29 mouse cellular contexts compared by ENCODE assay signal in the genomic region with DNA sequence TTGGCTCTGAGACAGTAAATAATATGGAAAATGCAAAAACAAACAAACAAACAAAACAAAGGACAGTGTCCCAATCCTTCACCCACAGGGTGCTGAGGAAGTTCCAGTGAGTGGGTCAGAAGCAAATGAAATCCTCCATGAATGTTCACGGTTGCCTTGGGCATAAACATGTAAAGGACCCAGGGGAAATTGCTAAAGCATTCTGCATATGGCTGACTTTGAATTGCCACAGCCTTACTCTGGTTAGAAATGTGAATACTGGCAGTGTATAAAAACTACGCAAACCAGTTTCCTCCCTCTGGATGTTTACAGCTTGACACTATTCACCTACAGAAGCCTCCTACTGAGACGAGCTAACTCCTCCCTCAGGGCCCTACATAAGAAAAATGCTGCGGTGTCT. TPM values are rescaled to one million over a fixed set of nuclear protein-coding genes. Genes with fewer than 3 reads are reported as not detected.
A peak's percentile ranks its signal among the peaks of the same experiment; 100 is the strongest.
DNase-seq lines count a peak whose midpoint lies in the region; ATAC-seq and TF ChIP-seq lines count a peak whose summit lies in the region.
"Had no signal": no experiment of that assay in that cellular context is flagged by ENCODE, and none has a peak within 500 bp of the region (broad histone marks: within the 10 kb centered on the region; RNA-seq: fewer than 3 reads in every experiment).

No protein-coding gene starts in this region.

- ATAC-seq in midbrain, embryonic 14.5 days (ENCODE audit: low FRiP score, low TSS enrichment) = peak; percentile 28; the same call in 1 of the 2 replicates
- peak; percentile 56 for ATAC-seq in hindbrain, embryonic 15.5 days (ENCODE audit: low FRiP score, low read depth)
- no peak for ATAC-seq in midbrain, postnatal 0 days (ENCODE audit: low FRiP score)
- no peak for ATAC-seq in megakaryocyte progenitor cell, adult 5-6 weeks (replicated peaks; ENCODE audit: poor library complexity)
- ATAC-seq in forebrain, embryonic 11.5 days (replicated peaks; ENCODE audit: low FRiP score) = no peak
- ATAC-seq: CD4-positive, CD25-positive, alpha-beta regulatory T cell, adult 4 months; forebrain, embryonic 15.5 days; liver, embryonic 12.5 days; liver, postnatal 0 days had no signal

- H3K27me3 ChIP-seq in midbrain, embryonic 14.5 days (ENCODE audit: control insufficient read depth, insufficient read depth, low read length) = no peaks in the 10 kb centered on the region
- no peaks in the 10 kb centered on the region for H3K27me3 ChIP-seq in midbrain, embryonic 10.5 days (ENCODE audit: low read depth, poor library complexity, severe bottlenecking)
- no peaks in the 10 kb centered on the region for H3K27me3 ChIP-seq in hindbrain, embryonic 15.5 days
- no peaks in the 10 kb centered on the region for H3K27me3 ChIP-seq in midbrain, postnatal 0 days (ENCODE audit: insufficient read depth, low read length)
- no peaks in the 10 kb centered on the region for H3K27me3 ChIP-seq in forebrain, embryonic 11.5 days (ENCODE audit: control insufficient read depth, insufficient read depth, low read length)
- H3K27me3 ChIP-seq: embryonic facial prominence, embryonic 12.5 days; forebrain, embryonic 15.5 days; liver, embryonic 12.5 days; megakaryocyte, embryonic 14.5 days had no signal

- H3K4me2 ChIP-seq in midbrain, embryonic 14.5 days (ENCODE audit: low read length) = no peak overlapping the region
- H3K4me2 ChIP-seq in hindbrain, embryonic 15.5 days = no peak overlapping the region
- no peak overlapping the region for H3K4me2 ChIP-seq in midbrain, postnatal 0 days (ENCODE audit: low read depth, low read length, poor library complexity, severe bottlenecking)
- no peak overlapping the region for H3K4me2 ChIP-seq in forebrain, embryonic 11.5 days (ENCODE audit: low read depth, low read length, severe bottlenecking)
- H3K4me2 ChIP-seq: embryonic facial prominence, embryonic 12.5 days; forebrain, embryonic 15.5 days; heart, embryonic 11.5 days; liver, embryonic 12.5 days had no signal

- H3K4me3 ChIP-seq in midbrain, embryonic 14.5 days (replicated peaks; ENCODE audit: low read depth, low read length) = no peak overlapping the region
- no peak overlapping the region for H3K4me3 ChIP-seq in midbrain, embryonic 10.5 days
- H3K4me3 ChIP-seq in hindbrain, embryonic 15.5 days = no peak overlapping the region
- H3K4me3 ChIP-seq in midbrain, postnatal 0 days (ENCODE audit: low read depth, low read length) = no peak overlapping the region
- no peak overlapping the region for H3K4me3 ChIP-seq in forebrain, embryonic 11.5 days (ENCODE audit: low read depth, low read length)
- H3K4me3 ChIP-seq: embryonic facial prominence, embryonic 12.5 days; forebrain, embryonic 15.5 days; liver, embryonic 12.5 days; megakaryocyte, embryonic 14.5 days had no signal

- no peaks in the 10 kb centered on the region for H3K36me3 ChIP-seq in midbrain, embryonic 14.5 days (ENCODE audit: control insufficient read depth, insufficient read depth, low read length)
- no peaks in the 10 kb centered on the region for H3K36me3 ChIP-seq in midbrain, embryonic 10.5 days
- no peaks in the 10 kb centered on the region for H3K36me3 ChIP-seq in hindbrain, embryonic 15.5 days
- no peaks in the 10 kb centered on the region for H3K36me3 ChIP-seq in midbrain, postnatal 0 days (ENCODE audit: insufficient read depth, low read length)
- no peaks in the 10 kb centered on the region for H3K36me3 ChIP-seq in forebrain, embryonic 11.5 days (ENCODE audit: control insufficient read depth, insufficient read depth, low read length)
- H3K36me3 ChIP-seq: embryonic facial prominence, embryonic 12.5 days; forebrain, embryonic 15.5 days; liver, embryonic 12.5 days had no signal

- H3K4me1 ChIP-seq in midbrain, embryonic 14.5 days (ENCODE audit: control insufficient read depth, insufficient read depth, low read length) = no peaks in the 10 kb centered on the region
- H3K4me1 ChIP-seq in midbrain, embryonic 10.5 days = no peaks in the 10 kb centered on the region
- H3K4me1 ChIP-seq in hindbrain, embryonic 15.5 days (replicated peaks) = no peaks in the 10 kb centered on the region
- H3K4me1 ChIP-seq in midbrain, postnatal 0 days (ENCODE audit: insufficient read depth, low read length) = no peaks in the 10 kb centered on the region
- H3K4me1 ChIP-seq in forebrain, embryonic 11.5 days (replicated peaks; ENCODE audit: control insufficient read depth, insufficient read depth, low read length) = no peaks in the 10 kb centered on the region
- H3K4me1 ChIP-seq: embryonic facial prominence, embryonic 12.5 days; forebrain, embryonic 15.5 days; liver, embryonic 12.5 days had no signal

- peak; percentile 44 for DNase-seq in midbrain, embryonic 14.5 days
- DNase-seq in midbrain, embryonic 10.5 days (ENCODE audit: low spot score) = no peak
- peak; percentile 24 for DNase-seq in midbrain, postnatal 0 days (ENCODE audit: low spot score)
- DNase-seq in forebrain, embryonic 11.5 days (ENCODE audit: low spot score) = no peak
- no peak for DNase-seq in spleen, adult 18-20 months
- DNase-seq: adrenal gland, adult 2 months; cerebellum, adult 9-10 months; embryo, embryonic 11 days; gastrocnemius, postnatal 25 days; heart, adult 11 months; heart, postnatal 36 days; kidney, adult 8-10 months; kidney, postnatal 4 days; left cerebral cortex, postnatal 4 days; liver, postnatal 0 days; lung, postnatal 36 days; thymus, postnatal 4 days had no signal

- no peak for TF ChIP-seq CTCF in midbrain, postnatal 0 days (IDR thresholded peaks at IDR 0.05)

- H3K9ac ChIP-seq in midbrain, embryonic 14.5 days (replicated peaks; ENCODE audit: low read length) = no peak overlapping the region
- H3K9ac ChIP-seq in hindbrain, embryonic 15.5 days = no peak overlapping the region
- no peak overlapping the region for H3K9ac ChIP-seq in midbrain, postnatal 0 days (replicated peaks; ENCODE audit: low read length, poor library complexity, severe bottlenecking)
- H3K9ac ChIP-seq in forebrain, embryonic 11.5 days (ENCODE audit: low read length) = no peak overlapping the region
- H3K9ac ChIP-seq: embryonic facial prominence, embryonic 12.5 days; forebrain, embryonic 15.5 days; liver, embryonic 12.5 days; liver, postnatal 0 days had no signal

- peak overlapping the region; percentile 49; the same call in 1 of the 2 replicates for H3K27ac ChIP-seq in midbrain, embryonic 14.5 days (replicated peaks; ENCODE audit: low read depth, low read length)
- H3K27ac ChIP-seq in midbrain, embryonic 10.5 days (replicated peaks) = no peak overlapping the region
- peak overlapping the region; percentile 69 for H3K27ac ChIP-seq in hindbrain, embryonic 15.5 days (replicated peaks)
- no peak overlapping the region for H3K27ac ChIP-seq in midbrain, postnatal 0 days (ENCODE audit: low read depth, low read length)
- H3K27ac ChIP-seq in forebrain, embryonic 11.5 days (ENCODE audit: low read depth, low read length) = no peak overlapping the region
- H3K27ac ChIP-seq: embryonic facial prominence, embryonic 12.5 days; forebrain, embryonic 15.5 days; kidney, postnatal 0 days; liver, embryonic 12.5 days had no signal

- no peaks in the 10 kb centered on the region for H3K9me3 ChIP-seq in midbrain, embryonic 14.5 days (ENCODE audit: control insufficient read depth, low read length)
- H3K9me3 ChIP-seq in midbrain, embryonic 10.5 days (replicated peaks) = no peaks in the 10 kb centered on the region
- no peaks in the 10 kb centered on the region for H3K9me3 ChIP-seq in hindbrain, embryonic 15.5 days
- H3K9me3 ChIP-seq in midbrain, postnatal 0 days (ENCODE audit: low read length) = no peaks in the 10 kb centered on the region
- H3K9me3 ChIP-seq in forebrain, embryonic 11.5 days (ENCODE audit: control insufficient read depth, low read length) = no peaks in the 10 kb centered on the region
- H3K9me3 ChIP-seq: embryonic facial prominence, embryonic 12.5 days; forebrain, embryonic 15.5 days; liver, embryonic 12.5 days; megakaryocyte, embryonic 14.5 days had no signal

- 55% methylated on average over 4 of the region's 4 CpGs for WGBS in midbrain, embryonic 14.5 days
- 77% methylated on average over 4 of the region's 4 CpGs for WGBS in midbrain, embryonic 10.5 days
- 55% methylated on average over 4 of the region's 4 CpGs for WGBS in hindbrain, embryonic 15.5 days
- WGBS in midbrain, postnatal 0 days = 59% methylated on average over 4 of the region's 4 CpGs
- WGBS in forebrain, embryonic 11.5 days = 70% methylated on average over 4 of the region's 4 CpGs

RNA-seq across cellular contexts. Expression of a gene that starts 54.9 kb away (rescaled TPM):
- 5.2 and 5.7 TPM in 2 replicates for polyA plus RNA-seq in midbrain, embryonic 14.5 days (2014; fragmentation: Nextera tagmentation; extraction: Ambion mirVana)
- polyA plus RNA-seq in midbrain, embryonic 10.5 days (2016; fragmentation: Nextera tagmentation; extraction: Ambion mirVana) = 0.20 and 0.39 TPM in 2 replicates
- 9.6 and 10.1 TPM in 2 replicates for polyA plus RNA-seq in hindbrain, embryonic 15.5 days (2015; fragmentation: Nextera tagmentation; extraction: Ambion mirVana)
- total RNA-seq in midbrain, postnatal 0 days (2014; rRNA removed) = 19.5 and 22.8 TPM in 2 replicates
- 5.7 and 7.6 TPM in 2 replicates for polyA plus RNA-seq in midbrain, postnatal 0 days (2015; fragmentation: Nextera tagmentation; extraction: Ambion mirVana)
- total RNA-seq in megakaryocyte progenitor cell, adult 5-6 weeks (2015) = not detected in 2 replicates
- not detected in 2 replicates for total RNA-seq in megakaryocyte progenitor cell, adult 5-6 weeks (2017)
- polyA plus RNA-seq in forebrain, embryonic 11.5 days (2014; fragmentation: Nextera tagmentation; extraction: Ambion mirVana) = 0.21 and 0.29 TPM in 2 replicates
- total RNA-seq: gastrocnemius, adult 18-20 months; gastrocnemius, postnatal 25 days; monocyte, adult 5-6 weeks had no signal
- polyA plus RNA-seq: adrenal gland, adult 2 months; CD4-positive, CD25-positive, alpha-beta regulatory T cell, adult 4 months; thymus, postnatal 0 days had no signal

Comparison
In these comparisons a context has a peak if more than half of its experiments do, and no peak if none do; other contexts are left out.
1. ATAC-seq: peak in midbrain, embryonic 14.5 days (single experiment) and hindbrain, embryonic 15.5 days (single experiment); none in midbrain, postnatal 0 days (single experiment), megakaryocyte progenitor cell, adult 5-6 weeks (single experiment) and forebrain, embryonic 11.5 days (single experiment).
2. DNase-seq: peak in midbrain, embryonic 14.5 days (single experiment) and midbrain, postnatal 0 days (single experiment); none in midbrain, embryonic 10.5 days (single experiment), forebrain, embryonic 11.5 days (single experiment) and spleen, adult 18-20 months (0 of 2).
3. H3K27ac ChIP-seq: peak in midbrain, embryonic 14.5 days (single experiment) and hindbrain, embryonic 15.5 days (single experiment); none in midbrain, embryonic 10.5 days (single experiment), midbrain, postnatal 0 days (single experiment) and forebrain, embryonic 11.5 days (single experiment).